Mouse (Mus musculus) brain, embryonic 14.5 days (tissue): ENCODE measurements at regions not wholly inside any gene's neighbourhood (a gene's known extent, or its start where the extent isn't known, plus 50 kb on each side); places are given as distances from the start of the nearest gene placed in this dataset.

Source experiments
- CTCF ChIP-seq: fragments of 200-500 bp; IDR thresholded peaks from 2 replicates; pipeline ENCODE4 v1.5.1; 2012; ENCODE audit warnings: inconsistent platforms, mild to moderate bottlenecking, moderate library complexity, borderline replicate concordance; ENCODE audit not compliant: insufficient read depth, insufficient read length; ENCODE audit errors: extremely low read depth
- POLR2A ChIP-seq: fragments of 200-500 bp; IDR thresholded peaks from 2 replicates; pipeline ENCODE4 v1.6.1; 2012; ENCODE audit warnings: mild to moderate bottlenecking, inconsistent platforms, borderline replicate concordance; ENCODE audit not compliant: poor library complexity, insufficient read depth, insufficient read length, severe bottlenecking; ENCODE audit errors: extremely low read depth

- no peak for TF ChIP-seq CTCF
- no peak for TF ChIP-seq POLR2A
Measured at GRCm38 (mm10) chr1:35825531-35825966, 242.7 kb upstream of the Hs6st1 start.
